Mouse (Mus musculus): Measurements from ENCODE around the gene Sptbn4. TPM values are rescaled to one million over a fixed set of nuclear protein-coding genes. Genes with fewer than 3 reads are reported as not detected.

Gene Sptbn4
- polyA plus RNA-seq, 1 experiment from 2014 or later = 5.6 TPM

DNA sequence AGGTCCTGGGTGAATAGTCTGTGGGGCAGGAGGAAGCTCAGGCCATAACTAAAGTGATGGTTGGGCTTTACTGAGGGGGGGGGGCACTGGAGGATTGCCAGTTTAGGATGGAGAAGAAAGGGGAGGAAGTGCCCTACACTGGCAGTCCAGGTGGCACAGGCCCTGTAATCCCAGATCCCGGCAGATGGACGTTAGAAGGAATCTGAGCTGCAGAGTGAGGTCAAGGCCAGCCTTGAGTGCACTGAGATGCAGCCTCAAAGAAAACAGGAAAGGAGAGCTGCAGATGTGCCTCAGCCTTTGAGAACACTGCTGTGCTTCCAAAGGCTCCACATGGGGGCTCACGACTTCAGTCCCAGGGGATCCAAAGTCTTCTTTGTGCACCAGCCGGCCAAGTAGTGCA, 20.2 kb upstream of the Sptbn4 start:
- no peaks in the 10 kb centered on the region for H3K9me3 ChIP-seq (ENCODE audit: control insufficient read depth, low read length)
- no peak overlapping the region for H3K27ac ChIP-seq (ENCODE audit: low read depth, low read length)
- no peaks in the 10 kb centered on the region for H3K27me3 ChIP-seq (ENCODE audit: control insufficient read depth, insufficient read depth, low read length)
- WGBS = 47% methylated on average over 4 of the region's 4 CpGs
- H3K4me2 ChIP-seq (ENCODE audit: low read depth, low read length) = no peak overlapping the region
- peaks cover 3% of the 10 kb centered on the region; the same call in 1 of the 2 replicates for H3K4me1 ChIP-seq (ENCODE audit: control insufficient read depth, insufficient read depth, low read length)
- no peak overlapping the region for H3K9ac ChIP-seq (replicated peaks; ENCODE audit: low read depth, low read length)
- no peak for ATAC-seq (ENCODE audit: low read depth)
- H3K36me3 ChIP-seq (ENCODE audit: control insufficient read depth, insufficient read depth, low read length) = no peaks in the 10 kb centered on the region
- no peak overlapping the region for H3K4me3 ChIP-seq (ENCODE audit: low read depth, low read length)

DNA sequence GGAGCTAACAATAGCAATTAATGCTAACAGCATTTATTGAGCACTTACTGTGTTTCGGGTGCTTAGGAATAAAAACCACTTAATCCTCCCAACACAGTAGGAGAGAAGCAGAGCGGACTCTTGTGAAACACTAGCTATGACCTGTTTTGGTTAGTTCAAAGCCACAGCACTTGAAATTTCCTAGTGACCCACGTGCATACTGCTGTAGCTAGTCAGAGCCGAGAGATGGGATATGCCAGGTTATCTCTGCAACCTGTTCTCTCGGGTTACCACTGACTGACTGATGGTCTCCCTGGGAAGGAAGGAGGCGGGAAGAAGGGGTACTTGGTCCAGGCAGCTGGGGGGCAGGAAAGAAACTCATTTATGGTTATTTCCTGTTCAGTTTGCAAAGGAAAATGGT, 13.0 kb upstream of the Sptbn4 start:
- no peak overlapping the region for H3K27ac ChIP-seq (ENCODE audit: low read depth, low read length)
- H3K9me3 ChIP-seq (ENCODE audit: control insufficient read depth, low read length) = no peaks in the 10 kb centered on the region
- no peak overlapping the region for H3K4me2 ChIP-seq (ENCODE audit: low read depth, low read length)
- WGBS = 87% methylated on average over 6 of the region's 6 CpGs
- no peak overlapping the region for H3K4me3 ChIP-seq (ENCODE audit: low read depth, low read length)
- H3K27me3 ChIP-seq (ENCODE audit: control insufficient read depth, insufficient read depth, low read length) = no peaks in the 10 kb centered on the region
- no peak for ATAC-seq (ENCODE audit: low read depth)
- no peaks in the 10 kb centered on the region for H3K4me1 ChIP-seq (ENCODE audit: control insufficient read depth, insufficient read depth, low read length)
- H3K36me3 ChIP-seq (ENCODE audit: control insufficient read depth, insufficient read depth, low read length) = no peaks in the 10 kb centered on the region
- no peak overlapping the region for H3K9ac ChIP-seq (replicated peaks; ENCODE audit: low read depth, low read length)

GRCm38 (mm10) chr7:27459640-27460039, 12.2 kb upstream of the Sptbn4 start:
- H3K9me3 ChIP-seq (ENCODE audit: control insufficient read depth, low read length) = no peaks in the 10 kb centered on the region
- no peak overlapping the region for H3K9ac ChIP-seq (replicated peaks; ENCODE audit: low read depth, low read length)
- no peak for ATAC-seq (ENCODE audit: low read depth)
- 97% methylated on average over 5 of the region's 5 CpGs for WGBS
- H3K27me3 ChIP-seq (ENCODE audit: control insufficient read depth, insufficient read depth, low read length) = no peaks in the 10 kb centered on the region
- no peak overlapping the region for H3K4me3 ChIP-seq (ENCODE audit: low read depth, low read length)
- no peak overlapping the region for H3K4me2 ChIP-seq (ENCODE audit: low read depth, low read length)
- no peaks in the 10 kb centered on the region for H3K4me1 ChIP-seq (ENCODE audit: control insufficient read depth, insufficient read depth, low read length)
- no peaks in the 10 kb centered on the region for H3K36me3 ChIP-seq (ENCODE audit: control insufficient read depth, insufficient read depth, low read length)
- no peak overlapping the region for H3K27ac ChIP-seq (ENCODE audit: low read depth, low read length)

DNA sequence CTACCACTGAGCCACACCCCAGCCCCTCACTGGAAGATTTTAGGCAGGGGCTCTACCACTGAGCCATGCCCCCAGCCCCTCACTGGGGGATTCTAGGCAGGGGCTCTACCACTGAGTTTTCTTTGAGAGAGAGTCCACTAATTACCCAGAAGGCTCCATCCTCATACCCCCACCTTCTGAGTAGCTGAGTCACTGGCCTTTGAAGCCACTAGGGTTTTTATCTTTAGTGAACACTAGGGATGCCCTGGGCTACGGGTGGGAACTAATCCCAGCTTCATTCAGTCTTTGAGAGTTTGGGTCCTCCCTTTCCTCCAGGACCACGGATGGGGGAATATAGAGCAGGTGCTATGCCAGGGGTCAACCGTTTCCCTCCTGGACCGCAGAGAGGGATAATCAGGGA, 11.1 kb upstream of the Sptbn4 start:
- Histone ChIP-seq H3K27me3 (ENCODE audit: control insufficient read depth, insufficient read depth, low read length) (no peaks in the 10 kb centered on the region), H3K9ac (replicated peaks; ENCODE audit: low read depth, low read length) (no peak overlapping the region), H3K9me3 (ENCODE audit: control insufficient read depth, low read length) (no peaks in the 10 kb centered on the region), H3K4me3 (ENCODE audit: low read depth, low read length) (no peak overlapping the region), H3K27ac (ENCODE audit: low read depth, low read length) (no peak overlapping the region), H3K36me3 (ENCODE audit: control insufficient read depth, insufficient read depth, low read length) (no peaks in the 10 kb centered on the region), H3K4me1 (ENCODE audit: control insufficient read depth, insufficient read depth, low read length) (no peaks in the 10 kb centered on the region), H3K4me2 (ENCODE audit: low read depth, low read length) (no peak overlapping the region)
- WGBS = 91% methylated on average over 4 of the region's 4 CpGs
- no peak for ATAC-seq (ENCODE audit: low read depth)

- no peaks in the 10 kb centered on the region for H3K9me3 ChIP-seq (ENCODE audit: control insufficient read depth, low read length)
- H3K36me3 ChIP-seq (ENCODE audit: control insufficient read depth, insufficient read depth, low read length) = no peaks in the 10 kb centered on the region
- no peaks in the 10 kb centered on the region for H3K4me1 ChIP-seq (ENCODE audit: control insufficient read depth, insufficient read depth, low read length)
- H3K4me2 ChIP-seq (ENCODE audit: low read depth, low read length) = no peak overlapping the region
- H3K9ac ChIP-seq (replicated peaks; ENCODE audit: low read depth, low read length) = no peak overlapping the region
- no peak for ATAC-seq (ENCODE audit: low read depth)
- H3K27ac ChIP-seq (ENCODE audit: low read depth, low read length) = no peak overlapping the region
- no peak overlapping the region for H3K4me3 ChIP-seq (ENCODE audit: low read depth, low read length)
- H3K27me3 ChIP-seq (ENCODE audit: control insufficient read depth, insufficient read depth, low read length) = no peaks in the 10 kb centered on the region
- 92% methylated on average over 3 of the region's 3 CpGs for WGBS
These were observed 7.8 kb upstream of the Sptbn4 start for GRCm38 (mm10) chr7:27455273-27455672.

GRCm38 (mm10) chr7:27454461-27455121, 7.1 kb upstream of the Sptbn4 start:
- no peak for ATAC-seq (ENCODE audit: low read depth)
- no peaks in the 10 kb centered on the region for H3K36me3 ChIP-seq (ENCODE audit: control insufficient read depth, insufficient read depth, low read length)
- H3K27me3 ChIP-seq (ENCODE audit: control insufficient read depth, insufficient read depth, low read length) = no peaks in the 10 kb centered on the region
- H3K4me2 ChIP-seq (ENCODE audit: low read depth, low read length) = no peak overlapping the region
- no peak overlapping the region for H3K4me3 ChIP-seq (ENCODE audit: low read depth, low read length)
- no peaks in the 10 kb centered on the region for H3K9me3 ChIP-seq (ENCODE audit: control insufficient read depth, low read length)
- no peak overlapping the region for H3K27ac ChIP-seq (ENCODE audit: low read depth, low read length)
- WGBS = 86% methylated on average over 10 of the region's 10 CpGs
- no peak overlapping the region for H3K9ac ChIP-seq (replicated peaks; ENCODE audit: low read depth, low read length)
- no peaks in the 10 kb centered on the region for H3K4me1 ChIP-seq (ENCODE audit: control insufficient read depth, insufficient read depth, low read length)

- H3K4me1 ChIP-seq (ENCODE audit: control insufficient read depth, insufficient read depth, low read length) = 0 out of 2 replicates have a peak, but pooled peaks cover 1% of the 10 kb centered on the region
These were observed 4.8 kb upstream of the Sptbn4 start for GRCm38 (mm10) chr7:27452206-27452770.

DNA sequence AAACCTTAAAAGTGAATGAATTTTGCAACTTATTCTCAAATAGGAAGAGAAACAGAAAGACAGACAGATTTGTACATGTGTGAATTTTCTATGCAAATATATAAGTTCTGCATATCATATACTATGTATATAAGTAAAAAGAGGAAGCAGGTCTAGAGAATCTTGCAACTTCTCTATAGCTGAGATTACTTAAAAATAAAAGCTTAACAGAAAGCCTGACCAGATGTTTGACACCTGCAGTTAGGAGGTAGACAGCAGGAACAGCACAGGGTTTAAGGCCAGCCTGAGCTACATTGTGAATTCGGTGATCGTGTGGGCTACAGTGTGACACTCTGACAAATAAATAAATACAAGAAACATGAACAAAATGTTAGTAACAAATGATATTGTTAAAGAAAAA, 3.9 kb upstream of the Sptbn4 start:
- no peaks in the 10 kb centered on the region for H3K36me3 ChIP-seq (ENCODE audit: control insufficient read depth, insufficient read depth, low read length)
- no peak overlapping the region for H3K4me3 ChIP-seq (ENCODE audit: low read depth, low read length)
- WGBS = 97% methylated on average over 2 of the region's 2 CpGs

More at GRCm38 (mm10) chr7:27452206-27452770, 4.8 kb upstream of the Sptbn4 start:
- no peak for ATAC-seq (ENCODE audit: low read depth)
- 57% methylated on average over 13 of the region's 13 CpGs for WGBS
- Histone ChIP-seq H3K27me3 (ENCODE audit: control insufficient read depth, insufficient read depth, low read length) (no peaks in the 10 kb centered on the region), H3K4me3 (ENCODE audit: low read depth, low read length) (no peak overlapping the region), H3K36me3 (ENCODE audit: control insufficient read depth, insufficient read depth, low read length) (no peaks in the 10 kb centered on the region), H3K9ac (replicated peaks; ENCODE audit: low read depth, low read length) (no peak overlapping the region), H3K9me3 (ENCODE audit: control insufficient read depth, low read length) (no peaks in the 10 kb centered on the region), H3K4me2 (ENCODE audit: low read depth, low read length) (no peak overlapping the region), H3K27ac (ENCODE audit: low read depth, low read length) (no peak overlapping the region)

DNA sequence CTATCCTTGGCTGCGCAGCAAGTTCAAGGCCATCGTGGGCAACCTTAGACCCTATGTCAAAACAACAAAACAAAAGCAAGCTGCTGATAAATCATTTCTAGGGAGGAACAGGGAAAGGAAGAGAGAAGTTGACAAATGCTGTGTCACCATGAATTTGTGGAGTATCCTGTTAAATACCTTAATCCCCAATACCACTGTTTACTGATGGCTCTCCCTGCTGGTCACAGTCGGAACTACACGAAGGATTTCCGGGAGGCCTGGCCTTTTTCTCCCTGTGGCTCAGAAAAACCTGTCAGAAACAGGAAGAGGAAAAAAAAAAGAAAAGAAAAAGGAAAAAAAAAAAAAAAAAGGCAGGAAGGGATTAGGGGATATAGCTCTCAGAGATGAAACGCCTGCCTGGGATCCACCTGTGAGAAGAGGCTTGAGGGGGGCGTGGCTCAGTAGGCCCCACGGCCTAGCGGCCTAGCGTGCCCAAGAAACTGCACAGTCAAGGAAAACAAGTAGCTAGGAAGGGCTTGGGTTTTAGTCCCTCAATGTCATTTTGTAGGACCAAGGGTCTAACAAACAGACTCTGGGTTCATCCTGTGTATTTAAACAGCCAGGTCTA, 1.9 kb upstream of the Sptbn4 start:
- 0 out of 2 replicates have a peak, but pooled peaks cover 8% of the 10 kb centered on the region for H3K4me1 ChIP-seq (ENCODE audit: control insufficient read depth, insufficient read depth, low read length)
- H3K27me3 ChIP-seq (ENCODE audit: control insufficient read depth, insufficient read depth, low read length) = no peaks in the 10 kb centered on the region
- H3K27ac ChIP-seq (ENCODE audit: low read depth, low read length) = no peak overlapping the region
- no peak overlapping the region for H3K4me3 ChIP-seq (ENCODE audit: low read depth, low read length)
- H3K36me3 ChIP-seq (ENCODE audit: control insufficient read depth, insufficient read depth, low read length) = no peaks in the 10 kb centered on the region
- 64% methylated on average over 10 of the region's 10 CpGs for WGBS
- no peak for ATAC-seq (ENCODE audit: low read depth)
- H3K9me3 ChIP-seq (ENCODE audit: control insufficient read depth, low read length) = no peaks in the 10 kb centered on the region
- no peak overlapping the region for H3K4me2 ChIP-seq (ENCODE audit: low read depth, low read length)
- no peak overlapping the region for H3K9ac ChIP-seq (replicated peaks; ENCODE audit: low read depth, low read length)

More for the DNA sequence above, 3.9 kb upstream of the Sptbn4 start:
- ATAC-seq (ENCODE audit: low read depth) = no peak
- Histone ChIP-seq H3K9me3 (ENCODE audit: control insufficient read depth, low read length) (no peaks in the 10 kb centered on the region), H3K4me1 (ENCODE audit: control insufficient read depth, insufficient read depth, low read length) (0 out of 2 replicates have a peak, but pooled peaks cover 8% of the 10 kb centered on the region), H3K4me2 (ENCODE audit: low read depth, low read length) (no peak overlapping the region), H3K9ac (replicated peaks; ENCODE audit: low read depth, low read length) (no peak overlapping the region), H3K27me3 (ENCODE audit: control insufficient read depth, insufficient read depth, low read length) (no peaks in the 10 kb centered on the region), H3K27ac (ENCODE audit: low read depth, low read length) (no peak overlapping the region)

Measured in neural tube, embryonic 14.5 days (tissue).